Mouse (Mus musculus) lung, postnatal 14 days (tissue): ENCODE results near the gene Pcdh15.

Source experiments
- DNase-seq: peaks from one replicate; pipeline ENCODE4 v3.0.0; 2021

The Pcdh15 gene

DNA sequence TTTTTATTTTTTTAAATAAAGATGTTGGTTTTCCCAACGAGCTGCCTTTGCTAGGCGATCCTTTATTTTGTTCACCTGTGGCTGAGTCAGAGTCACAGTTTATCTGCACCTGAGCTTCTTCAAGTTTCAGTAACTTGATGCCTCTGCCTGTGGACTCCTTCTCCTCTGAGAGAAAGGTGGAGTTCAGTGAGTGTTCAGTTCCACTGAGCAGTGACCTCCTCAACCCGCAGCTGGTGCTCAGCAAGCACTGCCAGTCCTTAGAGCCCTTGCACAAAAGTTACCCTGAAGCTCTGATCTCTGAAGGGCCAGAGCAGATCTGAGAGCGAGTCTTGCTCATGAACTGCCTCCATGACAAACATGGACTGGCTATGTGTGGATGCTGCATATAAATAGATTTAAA, 724.1 kb downstream of the Pcdh15 start:
- no peak for DNase-seq

DNA sequence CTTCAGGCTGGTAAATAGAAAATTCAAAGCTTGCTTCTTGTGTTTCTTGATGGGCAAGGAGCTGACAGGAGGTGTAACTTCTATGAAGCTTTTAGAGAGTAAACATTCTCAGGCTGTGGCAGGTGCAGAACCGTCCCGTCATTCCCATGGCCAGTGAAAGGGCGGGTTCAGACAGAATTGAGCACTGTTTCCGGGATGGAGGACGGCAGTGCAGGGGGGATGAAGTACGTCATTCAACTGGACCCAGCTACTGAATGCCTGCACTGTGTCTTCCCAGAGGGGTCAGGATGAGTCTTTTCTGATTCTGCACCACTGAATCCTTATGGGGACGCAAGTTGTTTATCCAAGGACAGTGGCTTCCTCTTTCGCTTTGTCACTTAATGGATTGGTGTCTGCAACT, 727.2 kb downstream of the Pcdh15 start:
- DNase-seq: no peak

DNA sequence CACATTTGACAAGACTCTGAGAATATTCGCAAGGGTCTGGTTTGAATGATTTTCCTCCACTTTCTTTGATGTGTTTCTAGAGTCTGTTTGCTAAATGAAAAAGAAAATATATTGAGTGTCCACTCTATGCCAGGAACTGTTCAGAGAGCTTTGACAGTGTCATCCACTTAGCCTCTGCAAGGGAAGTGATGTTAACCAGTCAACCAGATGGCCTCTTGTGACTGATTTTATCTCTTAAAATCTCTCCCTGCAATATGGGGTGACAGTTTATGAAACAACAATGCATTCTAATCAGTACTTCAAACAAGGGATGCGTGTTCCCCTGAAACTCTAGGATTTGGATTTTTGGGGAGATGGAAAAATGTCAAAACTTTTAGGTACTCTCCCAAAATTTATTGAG, 729.6 kb downstream of the Pcdh15 start:
- DNase-seq: no peak

DNA sequence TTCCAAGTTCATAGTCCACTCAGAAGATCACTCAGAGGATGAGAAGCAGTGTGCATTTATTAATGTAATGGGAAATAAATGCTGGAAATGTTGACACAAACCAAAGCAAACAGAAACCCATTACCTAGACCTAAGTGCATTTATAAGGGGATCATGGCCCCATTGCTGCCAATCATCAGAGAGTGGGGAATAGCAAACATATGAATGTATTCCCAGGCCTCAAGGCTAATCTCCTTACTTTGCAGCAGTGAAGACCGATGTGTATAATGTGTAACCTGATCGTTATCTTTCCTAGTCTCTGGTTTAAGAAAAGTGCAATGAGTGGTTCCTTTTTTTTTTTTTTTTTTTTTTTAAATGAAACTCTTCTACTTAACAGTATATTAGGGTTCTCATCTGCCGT, 745.9 kb downstream of the Pcdh15 start:
- no peak for DNase-seq

DNA sequence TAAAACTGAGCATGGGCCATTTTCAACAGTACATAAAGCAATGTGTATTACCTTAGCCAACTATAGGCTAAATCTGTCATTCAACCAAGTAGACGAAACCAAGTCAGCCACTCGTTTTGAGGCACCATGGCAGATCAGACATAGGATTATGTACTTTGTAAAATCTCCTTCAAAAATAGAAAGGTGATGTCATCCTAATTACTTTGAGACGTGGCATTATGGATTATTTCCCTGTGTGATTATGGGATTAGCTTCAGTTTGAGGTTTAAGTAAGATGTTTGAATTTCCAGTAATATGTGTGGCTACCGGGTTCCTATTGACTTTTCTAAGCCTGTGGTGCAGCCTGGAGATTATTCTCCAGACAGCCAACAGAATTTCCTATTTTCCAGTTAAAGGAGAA, 763.0 kb downstream of the Pcdh15 start:
- no peak for DNase-seq

DNA sequence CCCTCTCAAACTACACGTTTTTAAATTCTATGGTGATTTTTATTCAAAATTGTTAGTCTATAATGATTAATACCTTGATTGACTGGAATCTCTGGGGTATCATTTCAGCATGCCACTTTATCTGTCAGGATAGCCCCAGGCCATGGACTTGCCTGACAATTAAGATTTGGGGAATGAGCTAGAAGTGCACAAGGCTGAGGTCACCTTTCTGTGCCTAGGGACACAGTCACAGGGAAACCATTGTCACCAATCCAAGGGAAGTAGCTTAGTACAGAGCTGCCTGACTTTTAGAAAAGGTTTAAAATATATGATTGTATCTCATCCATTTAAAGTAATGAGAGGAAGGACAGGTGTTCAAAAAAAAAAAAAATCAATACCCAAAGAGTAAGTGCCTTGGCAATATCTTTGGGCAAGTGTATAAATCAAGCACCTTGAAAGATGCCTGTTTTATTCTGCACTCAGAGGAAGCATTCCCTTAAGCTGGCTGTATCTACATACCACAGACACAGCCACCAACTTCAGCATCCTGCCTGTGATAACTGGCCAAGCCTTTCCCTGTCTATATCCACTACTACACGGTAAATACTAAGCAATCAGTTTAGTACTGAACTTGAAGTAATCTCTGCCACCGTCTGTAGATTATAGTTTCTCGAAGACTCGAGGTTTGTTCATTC, 779.0 kb downstream of the Pcdh15 start:
- no peak for DNase-seq

DNA sequence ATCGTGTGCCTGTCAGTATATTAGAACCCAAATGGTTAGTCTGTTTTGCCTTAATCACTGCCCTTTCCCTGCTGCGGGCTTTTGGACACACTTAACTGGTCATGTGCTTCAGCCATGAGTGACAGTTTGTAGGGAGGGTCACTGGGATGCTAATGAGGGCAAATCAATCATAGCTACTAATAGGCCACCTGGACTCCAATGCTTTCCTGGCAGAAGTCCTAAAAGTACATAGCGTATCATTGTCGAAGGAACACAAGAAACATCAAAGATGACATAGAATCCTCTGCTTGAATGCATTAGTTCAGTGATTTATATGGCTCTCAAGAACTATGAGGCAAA, 779.6 kb downstream of the Pcdh15 start:
- no peak for DNase-seq

DNA sequence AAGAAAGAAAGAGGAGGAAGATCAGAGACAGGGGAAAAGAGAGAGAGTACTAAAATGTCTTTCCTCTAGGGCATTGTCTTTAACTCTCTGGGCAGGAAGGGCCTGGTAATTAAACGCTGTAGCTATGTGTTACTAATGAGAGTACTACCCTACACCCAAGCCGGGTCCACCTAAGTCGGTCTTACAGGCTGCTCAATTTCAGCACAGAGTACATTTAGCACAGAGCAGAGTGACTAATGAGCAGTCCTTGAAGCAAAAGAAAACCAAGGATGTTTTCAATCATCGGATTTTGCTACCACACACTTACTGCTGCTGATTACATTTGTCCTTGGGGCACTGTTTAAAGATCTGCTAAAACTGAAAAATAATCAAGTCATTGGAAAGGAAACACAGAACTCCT, 788.6 kb downstream of the Pcdh15 start:
- DNase-seq: no peak

DNA sequence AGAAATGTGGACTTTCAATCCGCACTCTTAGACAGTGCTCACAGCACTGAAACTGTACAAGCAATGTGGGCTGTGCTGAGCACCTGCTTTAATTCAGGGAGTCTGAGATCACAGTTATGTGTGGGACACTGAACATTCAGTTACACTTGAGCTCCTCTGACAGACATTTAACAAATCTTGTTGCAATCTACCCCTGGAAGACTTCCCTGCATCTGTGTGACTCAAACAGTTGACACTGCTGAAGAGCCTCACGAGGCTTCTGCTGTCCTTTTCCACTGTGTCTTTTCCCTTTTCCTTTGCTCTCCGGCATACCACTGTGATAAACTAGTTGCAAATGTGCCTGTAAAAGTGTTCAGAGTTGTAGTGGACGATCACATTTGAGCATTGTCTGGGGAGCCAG, 793.1 kb downstream of the Pcdh15 start:
- no peak for DNase-seq

DNA sequence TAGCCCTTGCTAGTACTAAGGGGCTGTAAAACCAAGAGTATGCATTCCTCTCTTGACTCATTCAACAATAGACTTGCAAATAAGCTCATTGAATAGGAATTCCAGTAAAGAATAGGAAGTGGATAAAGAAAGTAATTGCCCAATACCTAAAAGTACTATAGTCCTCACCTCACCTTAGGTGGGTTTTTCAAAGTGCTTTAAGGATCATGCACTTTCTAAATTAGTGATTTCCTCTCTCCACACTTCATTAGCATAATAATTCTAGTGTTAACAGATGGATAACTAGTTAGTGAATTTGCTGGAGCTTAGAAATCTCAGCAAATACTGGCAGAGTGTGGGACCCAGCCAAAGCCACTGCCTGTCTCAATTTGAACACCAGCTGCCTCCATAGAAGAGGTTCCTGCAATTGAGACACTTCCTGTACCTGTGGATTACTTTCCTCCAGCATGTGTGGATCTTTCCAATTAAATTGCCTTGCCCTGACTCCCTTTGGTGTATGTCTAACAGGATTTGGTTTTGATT, 797.0 kb downstream of the Pcdh15 start:
- DNase-seq: no peak

DNA sequence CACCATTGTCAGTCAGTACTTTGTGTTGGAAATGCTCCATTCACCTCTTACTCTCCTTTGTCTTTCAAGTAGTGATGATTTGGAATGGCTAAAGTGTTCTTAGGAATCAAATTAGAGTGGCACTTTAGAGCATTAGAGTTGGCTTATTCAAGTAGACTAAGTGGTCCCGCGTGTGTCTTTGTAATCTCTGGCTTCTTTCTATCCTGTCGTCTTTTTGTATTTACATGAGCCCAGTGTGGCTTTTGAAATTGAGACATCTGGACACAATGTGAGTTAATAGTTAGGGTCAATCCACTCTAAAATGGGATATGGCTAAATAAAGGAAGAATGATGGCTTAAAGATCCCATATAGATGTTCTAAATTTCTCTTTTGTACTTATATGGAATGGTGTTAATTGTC, 800.0 kb downstream of the Pcdh15 start:
- no peak for DNase-seq

DNA sequence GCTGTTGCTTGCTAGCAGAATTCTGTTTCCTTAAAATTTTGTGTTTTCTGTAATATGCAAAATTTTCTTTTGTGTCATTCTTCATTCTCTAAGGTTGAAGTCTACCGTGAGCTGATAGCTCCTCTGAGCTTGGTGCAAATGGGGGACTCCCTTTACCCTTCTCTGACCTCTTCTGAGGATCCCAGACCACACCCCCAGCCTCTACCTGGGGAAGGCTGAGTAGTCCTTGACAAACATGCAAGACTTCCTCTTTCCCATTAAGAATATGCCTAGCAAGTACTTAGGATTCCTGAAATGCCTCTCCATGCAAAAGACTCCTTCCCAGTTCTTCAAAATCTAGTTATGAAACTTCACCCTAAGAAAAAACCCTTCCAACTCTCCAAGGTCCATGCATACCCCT, 808.5 kb downstream of the Pcdh15 start:
- DNase-seq: no peak

DNA sequence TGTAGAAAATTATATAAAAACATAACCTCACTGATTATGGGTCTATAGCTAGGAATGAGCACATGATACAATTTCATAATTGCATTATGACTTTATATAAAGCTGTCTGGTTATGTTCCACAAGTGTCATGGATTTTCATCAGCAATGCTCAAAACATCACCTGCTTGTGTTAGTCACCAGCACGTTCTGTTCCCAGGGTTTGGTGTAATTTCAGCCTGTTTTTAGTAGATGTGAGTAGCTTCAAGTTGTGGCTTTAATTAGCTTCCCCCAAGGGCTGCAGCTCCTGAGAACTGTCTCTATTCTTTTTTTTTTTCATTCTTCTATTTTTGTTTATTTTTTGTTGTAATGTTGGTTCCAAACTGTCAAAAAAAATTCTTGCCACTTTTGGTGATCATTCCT, 809.4 kb downstream of the Pcdh15 start:
- DNase-seq: no peak

DNA sequence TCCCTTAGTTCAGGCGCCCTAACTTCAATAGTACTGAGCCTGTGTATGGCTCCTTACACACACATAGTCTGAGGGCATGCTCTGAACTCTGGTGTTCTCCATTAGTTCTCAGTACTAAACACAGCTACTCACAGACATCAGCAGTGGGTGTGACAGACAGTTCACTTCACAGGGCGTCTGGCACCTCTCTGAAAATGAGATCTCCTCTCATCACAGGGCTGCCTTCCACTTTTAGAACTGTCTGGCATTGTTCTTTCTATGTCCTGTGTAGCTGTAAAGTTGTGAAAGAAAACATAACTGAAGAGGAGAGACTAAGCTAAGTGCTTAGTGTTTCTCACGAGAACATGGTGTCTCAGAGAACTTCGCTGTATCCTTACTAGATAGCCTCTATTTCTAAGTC, 816.0 kb downstream of the Pcdh15 start:
- DNase-seq: no peak

DNA sequence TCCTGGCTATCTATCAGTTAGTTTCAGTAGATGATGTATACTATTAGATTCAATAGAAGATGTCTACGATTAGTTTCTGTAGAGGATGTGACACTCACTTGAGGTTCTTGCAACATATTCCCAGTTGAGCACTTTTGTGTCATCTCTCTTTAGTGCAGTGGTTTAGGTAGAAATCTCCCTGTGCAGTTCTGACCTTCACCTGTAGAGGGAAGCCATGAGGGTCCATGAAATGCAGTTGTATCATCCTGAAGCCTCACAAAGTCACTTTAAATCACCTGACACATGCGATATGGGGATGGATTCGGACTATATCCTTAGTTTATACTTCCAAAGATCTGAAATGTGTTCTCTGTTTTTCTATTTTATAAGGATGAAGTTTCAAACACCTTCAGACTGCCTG, 822.4 kb downstream of the Pcdh15 start:
- DNase-seq: no peak

DNA sequence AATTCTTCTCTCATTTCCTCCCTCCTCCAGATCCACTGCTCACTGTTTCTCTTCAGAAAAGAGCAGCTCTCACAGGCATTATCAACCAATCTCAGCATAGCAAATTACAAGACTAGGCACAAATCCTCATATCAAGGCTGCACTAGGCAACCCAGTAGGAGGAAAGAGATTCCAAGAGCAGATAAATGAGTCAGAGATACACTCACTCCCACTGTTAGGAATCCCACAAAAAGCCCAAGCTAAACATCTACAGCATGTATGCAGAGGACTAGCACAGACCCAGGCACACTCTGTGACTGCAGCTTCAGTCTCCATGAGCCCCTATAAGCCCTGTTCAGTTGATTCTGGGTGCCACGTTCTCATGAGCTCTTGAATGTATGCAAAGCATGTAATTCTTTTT, 829.5 kb downstream of the Pcdh15 start:
- no peak for DNase-seq

DNA sequence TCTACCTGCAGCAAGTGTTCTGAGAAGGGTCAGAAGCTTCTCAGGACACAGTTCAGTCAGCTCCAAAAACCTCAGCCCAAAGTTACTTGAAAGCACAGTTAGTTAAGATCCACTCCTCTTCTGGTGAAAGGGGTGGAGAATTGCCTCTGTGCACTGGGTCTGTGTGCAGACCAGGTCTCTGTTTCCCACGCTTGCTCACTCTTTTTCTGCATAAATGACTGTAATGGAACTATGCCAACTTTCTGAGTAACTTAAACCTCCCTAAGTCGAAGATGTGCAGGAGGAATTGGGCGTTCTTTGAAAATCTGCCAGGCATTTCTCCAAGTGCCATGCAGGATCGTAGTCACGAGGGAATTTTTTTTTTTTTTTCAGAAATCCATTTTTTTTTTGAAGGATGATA, 830.6 kb downstream of the Pcdh15 start:
- no peak for DNase-seq

DNA sequence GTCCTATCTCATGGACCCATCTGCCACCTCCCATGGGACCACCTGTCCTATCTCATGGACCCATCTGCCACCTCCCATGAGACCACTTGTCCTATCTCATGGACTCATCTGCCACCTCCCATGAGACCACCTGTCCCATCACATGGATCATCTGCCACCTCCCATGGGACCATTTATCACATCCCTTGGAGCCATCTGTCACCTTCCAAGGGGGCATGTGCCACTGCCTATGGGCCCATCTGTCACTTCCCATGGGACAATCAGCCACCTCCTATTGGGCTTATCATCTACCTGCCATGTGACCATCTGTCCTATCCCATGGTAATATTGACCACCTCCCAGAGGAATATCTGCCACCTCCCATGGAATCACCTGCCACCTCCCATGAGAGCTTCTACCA, 832.0 kb downstream of the Pcdh15 start:
- no peak for DNase-seq

DNA sequence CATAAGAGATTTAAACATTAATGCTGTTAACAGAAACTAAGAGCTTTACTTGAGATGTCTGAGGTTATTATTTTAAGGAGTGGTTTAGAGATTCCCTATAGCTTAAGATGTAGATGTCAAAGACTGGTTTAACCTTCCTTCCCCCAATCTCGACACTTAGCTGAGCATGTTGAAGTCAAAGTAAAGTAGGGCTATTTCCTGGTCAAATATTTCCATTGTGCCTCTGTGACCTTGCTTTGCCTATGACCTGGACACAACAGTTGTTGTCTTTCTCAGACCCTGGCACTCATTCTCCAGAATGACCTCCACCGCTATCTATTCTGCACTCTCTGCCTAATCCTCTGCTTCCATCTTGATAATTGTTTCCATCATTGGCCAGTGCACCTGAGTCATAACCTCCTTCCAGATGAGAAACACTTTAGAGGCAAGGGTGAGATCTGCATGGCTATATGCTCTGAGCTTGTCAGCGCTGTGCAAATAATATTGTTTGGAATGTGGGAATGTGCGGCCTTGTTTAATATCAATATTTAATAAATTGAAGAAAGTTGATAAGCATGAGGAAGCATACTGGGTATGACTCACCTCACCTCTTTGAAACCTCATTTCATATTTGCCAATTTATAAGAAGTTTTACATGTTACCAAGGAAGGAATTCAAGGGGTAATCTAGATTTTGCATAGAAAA, 833.0 kb downstream of the Pcdh15 start:
- DNase-seq: no peak

DNA sequence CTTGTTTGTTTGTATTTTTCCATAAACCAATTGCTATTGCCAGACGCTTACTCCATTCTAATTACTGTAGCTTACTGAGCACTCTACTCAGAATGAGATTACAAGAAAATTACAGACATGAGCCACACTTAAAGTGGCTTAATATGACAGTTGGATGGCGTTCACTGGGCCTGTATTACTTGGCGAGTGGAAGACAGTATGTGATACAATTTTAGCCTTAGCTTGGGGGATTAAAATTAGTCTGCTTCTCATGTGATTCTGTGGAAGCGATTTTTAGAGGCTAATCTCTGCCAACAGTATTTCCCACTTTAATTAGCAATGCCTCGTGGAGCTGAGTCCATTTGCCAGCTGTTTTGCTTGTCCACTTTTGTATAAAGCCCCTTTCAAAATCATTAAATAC, 837.0 kb downstream of the Pcdh15 start:
- no peak for DNase-seq

DNA sequence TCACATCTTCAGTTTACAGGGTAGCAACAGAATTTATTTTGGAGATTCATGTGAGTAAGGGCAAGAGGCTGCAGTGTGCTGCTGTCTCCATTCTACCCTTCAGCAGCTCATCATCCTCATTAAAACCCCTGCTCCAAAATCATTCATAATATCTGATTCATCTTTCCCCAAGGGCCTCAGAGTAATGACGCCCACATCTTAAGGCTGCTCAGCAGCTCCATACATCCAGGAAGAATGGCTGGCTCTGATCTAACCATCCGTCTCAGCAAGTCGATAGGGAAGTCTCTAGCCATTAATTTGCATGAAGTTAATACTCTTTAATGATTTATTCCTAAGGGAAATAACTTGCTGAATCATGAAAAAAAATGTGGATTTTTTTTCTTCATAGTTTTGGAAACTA, 839.8 kb downstream of the Pcdh15 start:
- no peak for DNase-seq

DNA sequence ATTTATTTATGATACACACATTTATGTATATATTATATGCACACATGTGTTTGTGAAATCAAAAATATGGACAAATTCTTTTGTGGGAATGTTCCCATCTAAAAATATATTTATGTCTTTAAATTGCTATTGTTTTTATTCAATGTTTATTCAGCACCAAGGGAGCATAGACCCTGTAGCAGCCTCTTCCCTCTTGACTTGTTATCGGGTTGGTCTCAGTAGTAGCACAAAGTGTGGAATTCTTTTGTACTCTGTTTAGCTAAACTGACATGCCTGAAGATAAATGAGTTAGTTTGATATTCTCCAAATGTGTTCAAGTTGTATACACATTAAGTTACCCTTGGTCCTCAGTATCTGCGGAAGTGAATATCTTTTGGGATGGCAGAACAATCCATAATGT, 848.7 kb downstream of the Pcdh15 start:
- no peak for DNase-seq

DNA sequence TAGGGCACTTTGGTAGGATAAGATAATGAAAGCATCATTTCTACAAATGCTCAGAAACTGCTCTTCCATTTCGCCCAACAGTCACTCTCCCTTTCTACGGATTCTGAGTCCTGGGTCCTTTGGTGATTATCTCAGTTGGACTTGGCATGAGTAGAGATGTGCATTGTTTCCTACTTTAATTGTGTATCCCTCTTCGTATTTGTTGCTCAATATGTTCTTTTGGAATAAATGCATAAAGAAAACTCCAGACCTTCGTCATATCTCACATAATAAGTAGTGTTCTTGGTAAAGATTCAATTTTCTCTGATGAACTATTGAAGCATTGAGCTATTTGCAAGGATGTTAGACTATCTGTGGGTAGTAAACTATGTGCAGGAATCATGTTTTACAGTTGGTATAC, 854.2 kb downstream of the Pcdh15 start:
- DNase-seq: no peak

DNA sequence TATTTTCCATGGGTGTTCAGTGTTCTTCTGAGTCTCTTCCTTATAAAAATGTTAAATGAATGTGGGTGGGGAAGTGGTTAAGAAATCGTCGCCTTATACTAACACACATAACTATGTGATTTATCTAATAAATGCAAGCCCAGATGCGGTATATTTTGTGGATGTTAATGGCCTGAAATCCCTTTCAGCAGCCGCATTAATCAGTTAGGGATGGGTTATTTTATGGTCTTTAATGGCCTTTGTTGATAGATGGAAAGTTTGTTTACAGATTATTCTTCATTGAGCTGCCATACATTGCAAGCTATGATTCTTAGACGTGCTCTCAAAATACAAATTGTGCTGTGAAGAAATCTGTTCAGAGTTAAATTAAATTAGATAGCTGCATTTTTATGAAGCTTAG, 884.9 kb downstream of the Pcdh15 start:
- no peak for DNase-seq

DNA sequence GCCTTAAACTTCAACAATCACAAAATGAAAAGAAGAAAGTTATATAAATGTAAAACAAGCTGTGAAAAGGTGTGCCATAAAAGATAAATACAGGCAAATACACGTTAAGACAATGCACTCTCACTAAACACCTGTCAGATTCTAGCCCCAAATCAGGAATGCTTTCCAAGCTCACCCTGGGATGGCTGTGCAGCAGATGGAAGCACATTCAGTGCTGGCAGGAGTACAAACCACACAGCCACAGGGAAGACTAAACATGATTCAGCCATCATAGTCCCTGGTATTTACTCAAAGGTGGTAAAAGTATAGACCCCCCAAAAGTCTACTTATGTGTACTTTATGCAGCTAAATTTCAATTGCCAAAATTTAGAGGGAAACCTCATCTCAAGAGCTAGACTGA, 909.7 kb downstream of the Pcdh15 start:
- no peak for DNase-seq
